Mouse (Mus musculus): ENCODE measurements around the gene Acvr1b.

The Acvr1b gene

GRCm38 (mm10) chr15:101173421-101174211 lies at the start of gene Acvr1b:
Gene Acvr1b (plus strand): TSS chr15:101174067.
- DNase-seq (ENCODE audit: low spot score) = peak; percentile 87

GRCm38 (mm10) chr15:101125561-101125960 lies 48.3 kb upstream of the Acvr1b start:
- no peak for DNase-seq (ENCODE audit: low spot score)

GRCm38 (mm10) chr15:101126876-101127544 lies 46.9 kb upstream of the Acvr1b start:
- DNase-seq (ENCODE audit: low spot score) = no peak

DNA sequence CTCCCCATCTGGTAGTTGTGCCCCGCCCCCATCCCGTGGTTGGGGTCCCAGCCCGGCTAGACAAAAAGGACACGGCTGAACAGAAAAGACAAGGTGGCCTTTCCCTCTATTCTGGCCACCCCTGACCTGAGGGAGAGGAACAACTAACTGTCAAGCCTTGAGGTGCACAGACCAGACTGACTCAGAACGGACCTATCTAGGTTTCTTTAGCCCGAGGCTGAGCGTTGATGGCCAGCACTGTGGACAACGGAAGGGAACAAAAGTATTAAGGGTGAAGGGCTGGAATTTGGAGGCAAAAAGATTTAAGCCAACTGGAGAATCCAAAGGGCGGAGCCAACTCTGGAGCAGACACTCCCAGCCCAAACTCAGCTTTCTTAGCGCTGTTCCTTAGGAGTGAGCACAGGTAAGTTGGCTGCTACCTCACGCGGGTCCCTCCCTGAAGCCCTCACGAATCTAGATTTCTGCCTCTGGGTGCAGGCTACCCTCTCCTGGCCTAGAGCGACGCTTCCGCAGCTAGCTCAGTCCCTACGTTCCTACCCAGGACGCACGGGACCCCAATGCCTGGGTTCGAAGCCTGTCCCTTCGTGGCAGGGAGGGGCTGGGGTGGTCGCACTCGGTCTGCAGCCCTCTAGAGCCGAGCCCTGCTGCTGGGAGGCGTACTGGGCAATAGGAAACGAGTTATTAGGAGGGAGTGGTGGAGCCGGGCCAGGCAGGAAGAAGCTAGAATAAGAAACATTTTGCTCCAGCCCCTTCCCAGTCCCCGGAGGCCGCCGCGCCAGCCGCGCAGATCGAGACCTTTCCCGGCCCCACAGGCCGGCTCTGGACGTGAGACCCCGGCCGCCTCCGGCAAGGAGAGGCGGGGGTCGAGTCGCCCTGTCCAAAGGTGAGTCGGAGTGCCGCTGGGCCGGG lies 45.4 kb upstream of the Acvr1b start, which contains the start of gene Acvrl1:
Gene Acvrl1 (plus strand): TSS at position 342 of the 909 bp plus-strand sequence.
- DNase-seq (ENCODE audit: low spot score) = no peak

DNA sequence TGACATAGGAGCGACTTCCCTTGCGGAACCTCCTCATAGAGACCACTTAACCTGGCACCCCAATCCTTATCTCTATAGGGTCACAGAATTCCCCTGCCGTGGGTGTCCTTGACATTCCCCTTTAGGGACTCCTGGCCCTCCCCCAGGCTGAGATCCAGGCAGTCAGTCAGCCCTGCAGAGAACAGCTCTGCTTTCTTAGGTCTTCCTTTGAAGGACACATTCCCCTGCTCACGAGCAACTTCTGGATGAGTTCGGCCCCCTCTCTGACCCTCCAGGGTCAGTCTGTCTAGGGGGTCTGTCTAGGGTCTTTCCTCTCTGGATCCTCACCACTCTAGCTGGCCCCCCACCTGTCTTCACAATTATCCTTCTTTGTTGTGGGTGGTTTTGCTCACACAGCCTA lies 44.5 kb upstream of the Acvr1b start:
- no peak for DNase-seq (ENCODE audit: low spot score)

DNA sequence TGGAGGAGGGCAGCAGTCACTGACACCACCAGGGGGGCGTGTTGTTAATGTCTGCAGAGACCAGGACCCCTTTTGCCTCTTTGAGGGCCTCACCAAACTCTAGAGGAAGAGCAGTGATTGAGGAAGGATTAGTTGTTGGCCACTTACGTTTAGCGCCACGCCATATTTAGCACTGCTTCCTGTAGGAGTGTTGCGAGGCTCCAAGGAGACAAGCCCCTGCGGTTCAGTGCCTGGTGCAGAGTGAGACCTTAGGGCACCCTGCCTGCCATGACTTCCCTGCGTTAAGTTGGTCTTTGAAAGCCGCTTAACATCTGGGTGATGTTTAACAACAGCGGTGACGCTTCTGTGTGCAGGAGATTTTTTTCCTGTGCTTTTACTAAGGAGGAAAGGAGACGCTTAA lies 42.4 kb upstream of the Acvr1b start:
- DNase-seq (ENCODE audit: low spot score) = no peak

- no peak for DNase-seq (ENCODE audit: low spot score)
Observed at GRCm38 (mm10) chr15:101132041-101132440, 41.8 kb upstream of the Acvr1b start.

- no peak for DNase-seq (ENCODE audit: low spot score)
Observed at GRCm38 (mm10) chr15:101132761-101133160, 41.1 kb upstream of the Acvr1b start.

DNA sequence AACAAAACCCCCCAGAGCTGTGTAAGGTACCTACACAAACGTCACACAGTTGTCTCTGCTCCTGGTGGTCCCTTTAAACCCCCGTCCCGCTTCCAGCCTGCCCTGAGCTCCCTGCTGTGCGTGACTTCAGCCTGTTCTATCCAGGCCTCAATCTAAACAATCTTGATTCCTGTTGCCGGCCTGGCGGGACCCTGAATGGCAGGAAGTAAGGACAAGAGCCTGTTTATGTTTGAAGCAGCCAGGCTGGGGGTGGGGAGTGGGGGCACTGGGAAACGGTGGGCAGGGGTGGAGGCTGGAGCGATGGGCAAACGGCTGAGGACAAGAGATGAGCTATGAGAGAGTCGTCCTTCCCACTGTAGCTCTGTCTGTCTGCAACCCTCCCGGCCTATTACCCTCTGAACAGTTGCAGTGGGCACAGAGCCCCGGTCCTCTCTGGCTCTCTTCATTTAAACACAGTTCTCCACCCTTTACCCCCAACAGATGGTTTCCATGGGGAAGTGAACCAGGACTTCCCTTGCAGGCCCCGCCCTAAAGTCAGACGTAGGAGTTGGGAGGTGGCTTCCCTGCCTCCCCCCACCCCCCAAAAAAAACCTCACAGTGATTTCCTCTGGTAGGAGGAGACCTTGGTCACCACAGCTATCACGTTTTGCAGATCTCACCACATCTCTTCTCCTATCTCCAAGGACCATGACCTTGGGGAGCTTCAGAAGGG lies 39.7 kb upstream of the Acvr1b start:
- DNase-seq (ENCODE audit: low spot score) = no peak

- DNase-seq (ENCODE audit: low spot score) = no peak
Observed at GRCm38 (mm10) chr15:101135405-101135804, 38.5 kb upstream of the Acvr1b start.

GRCm38 (mm10) chr15:101137455-101137854 lies 36.4 kb upstream of the Acvr1b start:
- no peak for DNase-seq (ENCODE audit: low spot score)

GRCm38 (mm10) chr15:101138675-101139074 lies 35.2 kb upstream of the Acvr1b start:
- no peak for DNase-seq (ENCODE audit: low spot score)

- DNase-seq (ENCODE audit: low spot score) = no peak
Observed at GRCm38 (mm10) chr15:101139885-101140284, 34.0 kb upstream of the Acvr1b start.

- DNase-seq (ENCODE audit: low spot score) = no peak
Observed at GRCm38 (mm10) chr15:101140587-101140986, 33.3 kb upstream of the Acvr1b start.

- DNase-seq (ENCODE audit: low spot score) = peak; percentile 53
Observed at GRCm38 (mm10) chr15:101141061-101141541, 32.8 kb upstream of the Acvr1b start.

DNA sequence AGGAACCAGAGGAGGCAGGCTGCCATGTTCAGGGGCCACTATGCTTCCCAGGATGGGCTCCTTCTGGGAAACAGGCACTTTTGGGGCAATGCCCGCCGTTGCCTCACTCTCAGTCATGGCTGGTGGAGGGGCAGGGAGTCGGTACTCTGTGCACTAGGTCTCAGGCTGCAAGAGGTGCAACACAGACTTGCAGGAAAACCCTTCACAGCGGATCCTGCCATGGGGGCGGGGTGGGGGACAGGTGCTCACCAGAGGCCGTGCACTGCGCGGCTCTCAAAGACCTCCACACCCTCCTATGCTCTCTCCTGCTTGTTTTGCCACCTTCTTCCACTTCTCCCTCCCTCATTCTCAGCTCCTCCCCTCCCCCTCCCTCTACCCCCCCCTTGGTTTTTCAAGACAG lies 31.2 kb upstream of the Acvr1b start:
- DNase-seq (ENCODE audit: low spot score) = no peak

DNA sequence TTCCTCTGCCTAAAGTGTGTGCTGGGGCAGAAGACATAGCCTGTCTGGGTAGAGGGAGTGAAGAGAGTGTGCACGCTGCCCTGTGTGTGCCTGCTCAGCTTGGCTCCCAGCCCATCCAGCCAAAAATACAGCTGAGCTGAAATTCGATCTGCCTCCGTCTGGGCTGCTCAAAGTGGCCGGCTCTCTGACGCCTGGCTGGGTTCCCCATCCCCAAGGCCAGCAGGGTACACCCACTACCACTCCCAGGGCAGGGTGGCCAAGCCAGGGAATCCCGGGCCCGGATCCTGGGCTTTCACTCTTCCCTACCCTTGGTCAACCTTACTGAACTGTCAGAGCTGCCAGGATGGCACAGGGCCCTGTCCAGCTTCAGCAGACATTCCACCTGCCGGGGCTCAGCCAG lies 30.4 kb upstream of the Acvr1b start:
- DNase-seq (ENCODE audit: low spot score) = peak; percentile 81

GRCm38 (mm10) chr15:101144176-101144575 lies 29.7 kb upstream of the Acvr1b start:
- DNase-seq (ENCODE audit: low spot score) = no peak

- no peak for DNase-seq (ENCODE audit: low spot score)
Observed at GRCm38 (mm10) chr15:101144779-101145178, 29.1 kb upstream of the Acvr1b start.

DNA sequence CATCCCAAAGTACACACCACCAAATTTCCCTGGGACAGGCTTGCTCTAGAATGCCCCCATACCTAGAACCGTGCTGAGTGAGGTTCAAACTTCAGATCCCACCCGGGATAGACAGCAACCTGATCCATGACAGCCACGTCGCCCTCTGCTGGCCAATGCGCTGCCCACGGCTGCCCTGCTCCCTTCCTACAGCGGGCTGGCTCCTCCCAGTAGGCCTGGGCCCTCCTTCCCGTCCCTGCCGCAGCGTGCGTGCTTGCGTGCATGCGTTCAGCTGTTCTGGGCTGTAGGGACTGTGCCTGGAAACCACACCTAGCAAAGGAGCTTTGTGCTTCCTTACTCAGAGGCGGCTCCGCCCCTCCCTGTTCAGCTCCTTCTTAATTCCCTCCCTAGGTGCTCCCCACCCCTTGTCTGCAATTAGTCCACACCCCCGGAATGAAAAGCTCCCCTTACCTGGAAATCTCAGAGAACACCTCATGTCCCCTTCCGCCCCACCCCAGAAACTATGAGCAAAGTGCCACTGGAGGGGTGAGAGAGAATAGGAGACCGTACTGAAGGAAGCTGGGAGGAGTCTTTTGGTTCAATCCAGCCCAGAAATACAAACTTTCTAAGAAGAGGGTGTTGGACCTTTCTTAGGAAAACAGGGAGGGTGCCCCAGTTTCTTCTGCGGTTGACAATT lies 28.3 kb upstream of the Acvr1b start:
- DNase-seq (ENCODE audit: low spot score) = peak; percentile 77

Data from adipocyte (in vitro differentiated cells).